Mouse (Mus musculus) lung, postnatal 14 days (tissue): ENCODE data around the gene 1600014C23Rik.

Experiments used
- DNase-seq: peaks from one replicate; pipeline ENCODE4 v3.0.0; 2021

1600014C23Rik gene

GRCm38 (mm10) chr17:45751359-45751758 is 17.7 kb upstream of the 1600014C23Rik start:
- DNase-seq = no peak

- no peak for DNase-seq
Observed at GRCm38 (mm10) chr17:45749100-45749499, 15.5 kb upstream of the 1600014C23Rik start.

GRCm38 (mm10) chr17:45747858-45748785 is 14.5 kb upstream of the 1600014C23Rik start:
- DNase-seq = peak; percentile 53

- DNase-seq = no peak
Observed at GRCm38 (mm10) chr17:45747293-45747692, 13.6 kb upstream of the 1600014C23Rik start.

GRCm38 (mm10) chr17:45746755-45747154 is 13.1 kb upstream of the 1600014C23Rik start:
- no peak for DNase-seq

GRCm38 (mm10) chr17:45745629-45746028 is 12.0 kb upstream of the 1600014C23Rik start:
- DNase-seq = no peak

GRCm38 (mm10) chr17:45742371-45743147 is 8.9 kb upstream of the 1600014C23Rik start:
- peak; percentile 41 for DNase-seq

- DNase-seq = no peak
Observed at GRCm38 (mm10) chr17:45737078-45737601, 3.5 kb upstream of the 1600014C23Rik start.

GRCm38 (mm10) chr17:45736311-45737077 is 2.9 kb upstream of the 1600014C23Rik start:
- peak; percentile 83 for DNase-seq

- DNase-seq = peak; percentile 91
Observed at GRCm38 (mm10) chr17:45735382-45736310, 2.0 kb upstream of the 1600014C23Rik start.

GRCm38 (mm10) chr17:45734881-45735280 is 1.2 kb upstream of the 1600014C23Rik start:
- DNase-seq = no peak

GRCm38 (mm10) chr17:45734333-45734732 is 689 bp upstream of the 1600014C23Rik start:
- DNase-seq = no peak

GRCm38 (mm10) chr17:45733038-45733734 is 458 bp downstream of the 1600014C23Rik start:
- no peak for DNase-seq

- peak; percentile 91 for DNase-seq
Observed at GRCm38 (mm10) chr17:45731172-45731864, 2.3 kb downstream of the 1600014C23Rik start.

GRCm38 (mm10) chr17:45730696-45731095 is 2.9 kb downstream of the 1600014C23Rik start:
- DNase-seq = no peak

GRCm38 (mm10) chr17:45729387-45729786 is 4.3 kb downstream of the 1600014C23Rik start:
- no peak for DNase-seq

GRCm38 (mm10) chr17:45727983-45728723 is 5.5 kb downstream of the 1600014C23Rik start:
- no peak for DNase-seq

GRCm38 (mm10) chr17:45727481-45727880 is 6.2 kb downstream of the 1600014C23Rik start:
- DNase-seq = no peak

- DNase-seq = no peak
Observed at GRCm38 (mm10) chr17:45726249-45726648, 7.4 kb downstream of the 1600014C23Rik start.

- DNase-seq = no peak
Observed at GRCm38 (mm10) chr17:45724574-45724921, 9.1 kb downstream of the 1600014C23Rik start.
